Mouse (Mus musculus) cerebellum, adult 11-12 months (tissue): ENCODE data around the gene Htr6.

Source experiments
- DNase-seq: peaks from one replicate; pipeline ENCODE4 v3.0.0; 2022

Htr6 gene

GRCm38 (mm10) chr4:139042611-139043010, 32.8 kb downstream of the Htr6 start:
- no peak for DNase-seq

GRCm38 (mm10) chr4:139040084-139040839, 35.1 kb downstream of the Htr6 start:
- no peak for DNase-seq

GRCm38 (mm10) chr4:139037795-139038607, 37.4 kb downstream of the Htr6 start:
- DNase-seq: no peak

GRCm38 (mm10) chr4:139035799-139036198, 39.6 kb downstream of the Htr6 start:
- DNase-seq: no peak

- no peak for DNase-seq
Observed at GRCm38 (mm10) chr4:139034942-139035341, 40.4 kb downstream of the Htr6 start.

GRCm38 (mm10) chr4:139034540-139034939, 40.8 kb downstream of the Htr6 start:
- no peak for DNase-seq

- DNase-seq: no peak
Observed at GRCm38 (mm10) chr4:139034010-139034367, 41.4 kb downstream of the Htr6 start.

GRCm38 (mm10) chr4:139033263-139034009, 41.9 kb downstream of the Htr6 start:
- no peak for DNase-seq

GRCm38 (mm10) chr4:139032521-139032920, 42.8 kb downstream of the Htr6 start:
- DNase-seq: no peak

- no peak for DNase-seq
Observed at GRCm38 (mm10) chr4:139030675-139031074, 44.7 kb downstream of the Htr6 start.

- peak; percentile 27 for DNase-seq
Observed at GRCm38 (mm10) chr4:139024379-139024778, 51.0 kb downstream of the Htr6 start.

- no peak for DNase-seq
Observed at GRCm38 (mm10) chr4:139020385-139020784, 55.0 kb downstream of the Htr6 start.

GRCm38 (mm10) chr4:139019413-139019812, 56.0 kb downstream of the Htr6 start:
- no peak for DNase-seq

- no peak for DNase-seq
Observed at GRCm38 (mm10) chr4:139018976-139019375, 56.4 kb downstream of the Htr6 start.

GRCm38 (mm10) chr4:139018388-139018787, 57.0 kb downstream of the Htr6 start:
- no peak for DNase-seq

GRCm38 (mm10) chr4:139014793-139015192, 60.6 kb downstream of the Htr6 start:
- no peak for DNase-seq

GRCm38 (mm10) chr4:139013281-139013680, 62.1 kb downstream of the Htr6 start:
- no peak for DNase-seq

- DNase-seq: no peak
Observed at GRCm38 (mm10) chr4:139011201-139011702, 64.1 kb downstream of the Htr6 start.
